Mouse (Mus musculus) stomach, postnatal 0 days (tissue): Measurements from ENCODE around the gene Treml4. TPM values are rescaled to one million over a fixed set of nuclear protein-coding genes. Genes with fewer than 3 reads are reported as not detected.

Experiments
- ATAC-seq: fragments of 200-750 bp; cut with Nextera tagmentation; 2 replicates; pipeline ENCODE4 v1.8.0; 2017; ENCODE audit not compliant: low FRiP score, low TSS enrichment
- DNase-seq: peaks from one replicate; pipeline ENCODE4 v3.0.0-alpha.2; 2016; ENCODE audit warnings: low spot score
- H3K27ac ChIP-seq: fragments of 300-500 bp; sonication (generic); replicated peaks from 2 replicates; pipeline ENCODE4 v1.5.1; 2014; ENCODE audit warnings: mild to moderate bottlenecking, control low read depth
- H3K27me3 ChIP-seq: fragments of 300-500 bp; sonication (generic); 2 replicates; pipeline ENCODE4 v1.6.1; 2014; ENCODE audit warnings: low read length; ENCODE audit not compliant: control insufficient read depth, insufficient read depth
- H3K36me3 ChIP-seq: fragments of 300-500 bp; sonication (generic); 2 replicates; pipeline ENCODE4 v1.6.1; 2014; ENCODE audit warnings: low read length, mixed read lengths; ENCODE audit not compliant: control insufficient read depth, insufficient read depth
- H3K4me1 ChIP-seq: fragments of 300-500 bp; sonication (generic); replicated peaks from 2 replicates; pipeline ENCODE4 v1.6.1; 2014; ENCODE audit warnings: antibody characterized with exemption; ENCODE audit not compliant: control insufficient read depth, insufficient read depth
- H3K4me2 ChIP-seq: fragments of 300-500 bp; sonication (generic); replicated peaks from 2 replicates; pipeline ENCODE4 v1.6.1; 2014; ENCODE audit warnings: low read depth, mild to moderate bottlenecking, control low read depth, moderate library complexity
- H3K4me3 ChIP-seq: fragments of 300-500 bp; sonication (generic); 2 replicates; pipeline ENCODE4 v1.5.1; 2014; ENCODE audit warnings: low read depth, low read length, control low read depth
- H3K9ac ChIP-seq: fragments of 300-500 bp; sonication (generic); 2 replicates; pipeline ENCODE4 v1.6.1; 2014; ENCODE audit warnings: mild to moderate bottlenecking, low read length, control low read depth, mixed read lengths
- H3K9me3 ChIP-seq: fragments of 300-500 bp; sonication (generic); 2 replicates; pipeline ENCODE4 v1.6.1; 2016; ENCODE audit warnings: low read length; ENCODE audit not compliant: control insufficient read depth
- CTCF ChIP-seq: IDR thresholded peaks from 2 replicates; pipeline ENCODE4 v1.5.1; 2016; ENCODE audit warnings: antibody characterized with exemption, low read depth, mild to moderate bottlenecking, moderate library complexity
- EP300 ChIP-seq: optimal IDR thresholded peaks from 2 replicates; pipeline ENCODE3; 2016; ENCODE audit warnings: antibody characterized with exemption
- WGBS: fragments of 180-500 bp; shearing (Covaris S2); extraction: QIAGEN DNeasy Blood & Tissue Kit; methylation state at CpG from one replicate; pipeline ENCODE4 v1.1.7; 2014; 5-methylcytosine and 5-hydroxymethylcytosine counted together
- polyA plus RNA-seq: library from polyadenylated mRNA; unstranded; fragments of >200 nt; fragmentation: Nextera tagmentation; extraction: Ambion mirVana; gene quantifications from 2 replicates; pipeline ENCODE4 v1.2.1, GENCODE M21; 2015

Treml4 gene
- polyA plus RNA-seq, 1 experiment from 2014 or later = 0.24 TPM

DNA sequence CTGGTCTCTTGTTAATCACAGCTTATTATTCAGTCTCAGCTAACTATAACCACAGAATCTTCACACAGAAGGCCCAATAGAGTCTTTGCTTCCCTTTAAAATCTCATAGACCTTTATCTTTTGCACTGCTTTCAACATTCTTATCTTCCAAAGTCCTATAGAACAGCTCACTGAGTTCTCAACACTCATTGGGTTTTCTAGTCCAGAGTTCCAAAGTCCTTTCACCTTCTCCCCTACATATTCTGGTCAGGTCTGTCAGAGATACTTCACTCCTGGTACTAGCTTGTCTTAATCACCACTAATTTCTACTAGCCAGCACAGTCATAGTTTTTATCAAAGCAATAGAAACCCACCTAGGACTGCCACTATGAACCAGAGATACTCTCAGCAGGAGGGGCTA, 7.5 kb upstream of the Treml4 start:
- Histone ChIP-seq H3K4me2 (no peak overlapping the region), H3K27me3 (no peaks in the 10 kb centered on the region), H3K4me1 (no peaks in the 10 kb centered on the region), H3K4me3 (no peak overlapping the region), H3K9me3 (0 out of 2 replicates have a peak, but pooled peaks cover 3% of the 10 kb centered on the region), H3K36me3 (no peaks in the 10 kb centered on the region), H3K9ac (no peak overlapping the region), H3K27ac (no peak overlapping the region)
- TF ChIP-seq EP300 = no peak
- TF ChIP-seq CTCF = no peak
- DNase-seq (no peak), ATAC-seq (no peak)

DNA sequence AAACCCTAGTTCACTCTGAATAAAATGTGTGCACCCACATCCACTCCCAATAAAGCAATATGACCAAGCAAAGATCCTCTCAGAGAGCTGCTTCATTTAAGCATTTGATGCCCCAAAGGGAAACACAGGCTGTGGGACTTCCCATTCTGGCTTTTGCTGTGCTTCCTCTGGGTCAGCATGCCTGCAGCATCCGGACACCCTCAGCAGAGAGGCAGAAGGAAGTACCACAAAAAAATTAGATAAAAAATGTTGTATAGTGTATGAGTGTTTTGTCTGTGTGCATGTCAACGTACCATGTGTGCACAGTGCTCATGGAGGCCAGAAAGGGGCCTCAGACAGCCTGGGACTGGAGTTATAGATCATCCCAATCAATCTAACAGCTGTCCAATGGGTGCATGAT, 2.2 kb upstream of the Treml4 start:
- Histone ChIP-seq H3K4me1 (no peaks in the 10 kb centered on the region), H3K9ac (no peak overlapping the region), H3K4me2 (no peak overlapping the region), H3K27me3 (no peaks in the 10 kb centered on the region), H3K36me3 (no peaks in the 10 kb centered on the region), H3K9me3 (0 out of 2 replicates have a peak, but pooled peaks cover 3% of the 10 kb centered on the region), H3K4me3 (no peak overlapping the region), H3K27ac (no peak overlapping the region)
- WGBS = 59% methylated on average over 2 of the region's 2 CpGs
- DNase-seq (no peak), ATAC-seq (no peak)
- TF ChIP-seq CTCF (no peak), EP300 (no peak)

DNA sequence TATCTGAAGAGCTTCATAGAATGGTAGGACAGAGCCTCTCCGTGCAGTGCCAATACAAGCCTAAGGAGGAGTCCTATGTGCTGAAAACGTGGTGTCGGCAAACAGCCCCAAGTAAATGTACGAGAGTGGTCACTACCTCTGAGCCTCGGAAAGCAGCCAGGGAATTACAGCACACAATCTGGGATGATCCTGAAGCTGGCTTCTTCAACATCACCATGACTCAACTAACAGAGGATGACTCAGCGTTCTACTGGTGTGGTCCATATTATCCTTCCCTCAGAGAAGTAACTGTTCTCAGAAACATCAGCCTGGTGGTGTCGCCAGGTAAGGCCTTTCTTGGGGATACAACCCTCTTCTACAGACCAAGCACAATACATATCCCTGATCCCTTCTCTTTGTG, 567 bp downstream of the Treml4 start:
- Histone ChIP-seq H3K36me3 (no peaks in the 10 kb centered on the region), H3K9ac (no peak overlapping the region), H3K27me3 (no peaks in the 10 kb centered on the region), H3K4me3 (no peak overlapping the region), H3K4me2 (no peak overlapping the region), H3K4me1 (no peaks in the 10 kb centered on the region), H3K27ac (no peak overlapping the region), H3K9me3 (0 out of 2 replicates have a peak, but pooled peaks cover 2% of the 10 kb centered on the region)
- 91% methylated on average over 7 of the region's 7 CpGs for WGBS
- DNase-seq (no peak), ATAC-seq (no peak)
- TF ChIP-seq CTCF = no peak
- no peak for TF ChIP-seq EP300

DNA sequence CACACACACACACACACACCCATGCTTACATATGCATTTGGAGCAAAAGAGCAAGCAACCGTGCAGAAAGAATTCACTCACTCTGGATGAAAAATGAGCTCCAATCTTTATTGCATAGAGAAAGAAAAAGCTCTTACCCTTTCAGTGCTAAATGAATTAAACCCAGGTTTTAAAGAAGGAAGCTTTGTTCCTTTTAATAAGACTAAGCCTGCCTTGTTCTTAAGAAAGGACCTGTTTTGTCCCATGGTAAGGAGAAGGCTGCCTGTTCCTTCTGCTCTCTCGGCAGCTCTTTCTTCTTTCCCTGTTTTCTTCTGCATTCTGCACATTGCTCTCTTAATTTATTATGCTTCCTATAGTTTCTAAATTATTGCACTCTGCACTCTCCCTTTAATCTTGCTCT, 2.0 kb downstream of the Treml4 start:
- Histone ChIP-seq H3K36me3 (no peaks in the 10 kb centered on the region), H3K27me3 (no peaks in the 10 kb centered on the region), H3K9ac (no peak overlapping the region), H3K4me1 (no peaks in the 10 kb centered on the region), H3K27ac (no peak overlapping the region), H3K4me3 (no peak overlapping the region), H3K4me2 (no peak overlapping the region), H3K9me3 (no peaks in the 10 kb centered on the region)
- WGBS = 13% methylated on average over 2 of the region's 2 CpGs
- DNase-seq (no peak), ATAC-seq (no peak)
- TF ChIP-seq EP300 (no peak), CTCF (no peak)

DNA sequence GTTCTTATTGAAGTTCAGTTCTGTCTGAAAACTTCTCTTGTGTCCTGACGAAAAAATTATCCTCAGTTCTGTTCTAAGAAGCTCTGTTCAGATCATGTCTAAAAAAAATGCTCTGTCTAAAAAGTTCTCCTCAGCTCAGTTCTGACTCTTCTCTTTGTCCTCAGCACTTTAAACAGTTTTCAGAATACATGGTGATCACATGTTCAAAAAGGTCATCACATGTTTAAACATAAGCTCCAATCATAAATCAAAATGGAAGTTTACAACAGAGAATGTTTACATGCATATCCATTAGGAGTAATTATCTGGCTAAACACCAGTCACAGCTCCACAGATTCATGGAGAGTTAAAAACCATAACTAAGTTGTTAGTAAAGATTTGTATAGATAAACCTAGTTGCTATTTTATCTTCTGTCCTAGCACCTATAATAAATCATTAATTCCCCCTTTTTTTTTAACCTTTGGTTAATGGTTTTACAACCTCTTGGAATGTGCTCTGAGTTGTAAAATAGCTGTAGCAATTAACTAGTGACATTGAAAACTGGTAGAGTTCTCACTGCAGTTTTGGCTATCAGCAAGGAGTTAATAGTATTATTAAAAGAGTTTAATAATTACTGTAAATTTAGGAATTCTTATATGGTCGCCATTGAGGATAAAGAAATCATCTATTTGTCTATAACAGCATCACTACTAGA, 2.7 kb downstream of the Treml4 start:
- Histone ChIP-seq H3K4me3 (no peak overlapping the region), H3K9me3 (no peaks in the 10 kb centered on the region), H3K9ac (no peak overlapping the region), H3K4me2 (no peak overlapping the region), H3K4me1 (no peaks in the 10 kb centered on the region), H3K36me3 (no peaks in the 10 kb centered on the region), H3K27me3 (no peaks in the 10 kb centered on the region), H3K27ac (no peak overlapping the region)
- WGBS = 28% methylated on average over 2 of the region's 2 CpGs
- ATAC-seq (no peak), DNase-seq (no peak)
- no peak for TF ChIP-seq EP300
- no peak for TF ChIP-seq CTCF

DNA sequence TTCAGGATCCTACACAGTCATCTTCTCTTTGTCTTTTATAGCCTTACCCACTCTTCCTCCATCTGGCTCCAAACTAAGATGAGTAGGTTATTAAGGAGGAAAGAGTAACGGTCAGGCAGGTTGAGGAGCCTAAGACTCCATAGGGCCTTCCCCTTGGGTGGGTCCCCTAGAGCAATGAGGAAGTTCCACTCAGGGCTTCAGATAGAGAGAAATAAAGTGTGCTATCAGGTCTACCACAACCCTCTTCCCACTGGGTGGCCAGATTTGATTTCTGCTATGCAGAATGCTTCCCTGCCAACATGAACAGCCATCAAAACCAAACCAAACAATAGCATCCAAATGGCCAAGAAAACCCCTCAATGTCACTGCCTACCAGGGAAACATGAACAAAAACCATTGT, 3.5 kb downstream of the Treml4 start:
- Histone ChIP-seq H3K4me3 (no peak overlapping the region), H3K4me1 (no peaks in the 10 kb centered on the region), H3K9ac (no peak overlapping the region), H3K27me3 (no peaks in the 10 kb centered on the region), H3K4me2 (no peak overlapping the region), H3K9me3 (no peaks in the 10 kb centered on the region), H3K27ac (no peak overlapping the region), H3K36me3 (no peaks in the 10 kb centered on the region)
- ATAC-seq = no peak
- DNase-seq = no peak
- TF ChIP-seq EP300 (no peak), CTCF (no peak)
- WGBS = 74% methylated on average over 1 of the region's 1 CpGs
